Mouse (Mus musculus): Measurements from ENCODE around the gene Skap1.

GRCm38 (mm10) chr11:96711268-96711667, 246.9 kb downstream of the Skap1 start:
- no peak for TF ChIP-seq POLR2A (IDR thresholded peaks at IDR 0.05; ENCODE audit: insufficient read depth, low read length)
- TF ChIP-seq CTCF (IDR thresholded peaks at IDR 0.05; ENCODE audit: low read depth, low read length): peak; percentile 78

Measured in ES-Bruce4 (cell line).